Mouse (Mus musculus) liver, postnatal 0 days (tissue): ENCODE measurements around the gene Gm6871.

Source experiments
- CTCF ChIP-seq: sonication (generic); IDR thresholded peaks from 2 replicates; pipeline ENCODE4 v1.5.1; 2016; ENCODE audit warnings: antibody characterized with exemption, low read depth
- EP300 ChIP-seq: IDR thresholded peaks from 2 replicates; pipeline ENCODE4 v1.6.1; 2016; ENCODE audit warnings: antibody characterized with exemption, low read depth, mild to moderate bottlenecking

GRCm38 (mm10) chr7:41502402-41502801 lies 71.1 kb downstream of the Gm6871 start:
- TF ChIP-seq CTCF (peak; percentile 32), EP300 (no peak)
